Comparison of ENCODE assay signal across 8 mouse cellular contexts in the genomic region with DNA sequence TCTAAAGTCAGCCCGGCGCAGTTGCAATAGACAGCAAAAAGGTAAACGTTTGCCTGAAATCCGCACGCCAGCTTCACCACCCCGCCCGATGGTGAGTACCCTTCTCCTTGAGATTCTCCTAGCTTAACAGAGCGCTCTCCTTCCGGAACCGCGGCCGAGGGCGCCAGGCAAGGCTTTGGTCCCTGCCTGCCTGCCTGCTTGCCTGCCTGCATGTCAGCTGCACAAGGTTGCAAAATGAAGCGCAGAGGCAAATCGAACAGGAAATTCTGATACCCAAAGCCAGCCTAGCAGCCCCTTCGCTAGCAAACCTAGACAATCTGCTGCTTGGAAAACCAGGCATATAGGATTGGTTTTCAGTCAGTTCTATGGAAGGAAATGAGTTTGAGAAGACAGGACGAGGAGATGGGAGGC. TPM values are rescaled to one million over a fixed set of nuclear protein-coding genes. Genes with fewer than 3 reads are reported as not detected.
A peak's percentile ranks its signal among the peaks of the same experiment; 100 is the strongest.
DNase-seq lines count a peak whose midpoint lies in the region; ATAC-seq lines count a peak whose summit lies in the region.

No protein-coding gene starts in this region.

- H3K9ac ChIP-seq in forebrain, embryonic 16.5 days (replicated peaks; ENCODE audit: low read depth, low read length) = peak overlapping the region; percentile 64
- peak overlapping the region; percentile 62 for H3K9ac ChIP-seq in midbrain, embryonic 14.5 days (replicated peaks; ENCODE audit: low read length)

- no peaks in the 10 kb centered on the region; the same call in 1 of the 2 replicates for H3K9me3 ChIP-seq in erythroblast, embryonic 14.5 days (ENCODE audit: control insufficient read depth, low read length)
- H3K9me3 ChIP-seq in forebrain, embryonic 16.5 days (ENCODE audit: control insufficient read depth, low read length) = no peaks in the 10 kb centered on the region
- no peaks in the 10 kb centered on the region for H3K9me3 ChIP-seq in midbrain, embryonic 14.5 days (ENCODE audit: control insufficient read depth, low read length)

- ATAC-seq in erythroblast, adult 5-6 weeks (replicated peaks; ENCODE audit: low FRiP score, poor library complexity, severe bottlenecking) = no peak
- ATAC-seq in forebrain, embryonic 16.5 days = no peak
- no peak for ATAC-seq in midbrain, embryonic 14.5 days (ENCODE audit: low FRiP score, low TSS enrichment)

- peak overlapping the region; percentile 42 for H3K4me3 ChIP-seq in erythroblast, embryonic 14.5 days (replicated peaks)
- H3K4me3 ChIP-seq in forebrain, embryonic 16.5 days (replicated peaks; ENCODE audit: low read length) = peak overlapping the region; percentile 46
- peak overlapping the region; percentile 36 for H3K4me3 ChIP-seq in midbrain, embryonic 14.5 days (replicated peaks; ENCODE audit: low read depth, low read length)

- H3K4me2 ChIP-seq in forebrain, embryonic 16.5 days (ENCODE audit: low read length) = peak overlapping the region; percentile 43
- H3K4me2 ChIP-seq in midbrain, embryonic 14.5 days (ENCODE audit: low read length) = peak overlapping the region; percentile 78

- H3K27ac ChIP-seq in forebrain, embryonic 16.5 days (ENCODE audit: low read length) = peak overlapping the region; percentile 87
- H3K27ac ChIP-seq in midbrain, embryonic 14.5 days (replicated peaks; ENCODE audit: low read depth, low read length) = peak overlapping the region; percentile 86

- H3K36me3 ChIP-seq in erythroblast, embryonic 14.5 days (ENCODE audit: control insufficient read depth) = no peaks in the 10 kb centered on the region
- H3K36me3 ChIP-seq in forebrain, embryonic 16.5 days (ENCODE audit: control insufficient read depth, insufficient read depth) = no peaks in the 10 kb centered on the region
- H3K36me3 ChIP-seq in midbrain, embryonic 14.5 days (ENCODE audit: control insufficient read depth, insufficient read depth, low read length) = no peaks in the 10 kb centered on the region

- under 1% methylated on average over 17 of the region's 17 CpGs for WGBS in forebrain, embryonic 16.5 days
- WGBS in midbrain, embryonic 14.5 days = under 1% methylated on average over 17 of the region's 17 CpGs

- H3K4me1 ChIP-seq in erythroblast, embryonic 14.5 days (ENCODE audit: control insufficient read depth) = no peaks in the 10 kb centered on the region
- peaks cover 16% of the 10 kb centered on the region for H3K4me1 ChIP-seq in forebrain, embryonic 16.5 days (replicated peaks; ENCODE audit: control insufficient read depth, insufficient read depth, low read length)
- H3K4me1 ChIP-seq in midbrain, embryonic 14.5 days (ENCODE audit: control insufficient read depth, insufficient read depth, low read length) = no peaks in the 10 kb centered on the region

- peaks cover 97% of the 10 kb centered on the region for H3K27me3 ChIP-seq in erythroblast, embryonic 14.5 days (ENCODE audit: control insufficient read depth)
- H3K27me3 ChIP-seq in forebrain, embryonic 16.5 days (replicated peaks; ENCODE audit: control insufficient read depth, insufficient read depth, low read length) = peaks cover 46% of the 10 kb centered on the region
- H3K27me3 ChIP-seq in midbrain, embryonic 14.5 days (ENCODE audit: control insufficient read depth, insufficient read depth, low read length) = peaks cover 62% of the 10 kb centered on the region

- peak; percentile 27 for DNase-seq in R1 (ENCODE audit: low read depth, low spot score)
- peak; percentile 73 for DNase-seq in kidney, adult 9 months
- peak; percentile 63 for DNase-seq in midbrain, embryonic 14.5 days
- no peak for DNase-seq in thymus, postnatal 36 days
- DNase-seq in cerebellum, adult 11-12 months = no peak

RNA-seq across cellular contexts. Expression of a gene that starts 1.1 kb away (rescaled TPM):
- 0.15 TPM in 1 of 2 replicates, not detected in the other for polyA plus RNA-seq in erythroblast, embryonic 14.5 days (2012)
- total RNA-seq in erythroblast, adult 5-6 weeks (2015; ENCODE audit: low replicate concordance) = not detected in 2 replicates
- not detected in 2 replicates for total RNA-seq in erythroblast, adult 5-6 weeks (2017; ENCODE audit: low replicate concordance)
- 88.4 and 90.6 TPM in 2 replicates for polyA plus RNA-seq in forebrain, embryonic 16.5 days (2015; fragmentation: Nextera tagmentation; extraction: Ambion mirVana)
- 113 and 120 TPM in 2 replicates for polyA plus RNA-seq in midbrain, embryonic 14.5 days (2014; fragmentation: Nextera tagmentation; extraction: Ambion mirVana)

Comparison
In these comparisons a context has a peak if more than half of its experiments do, and no peak if none do; other contexts are left out.
1. DNase-seq: peak in R1 (single experiment), kidney, adult 9 months (single experiment) and midbrain, embryonic 14.5 days (single experiment); none in thymus, postnatal 36 days (0 of 2) and cerebellum, adult 11-12 months (single experiment).
2. RNA of a gene that starts 1.1 kb away (polyA plus RNA-seq): 113 to 120 TPM in midbrain, embryonic 14.5 days and 88.4 to 90.6 TPM in forebrain, embryonic 16.5 days; 0.15 TPM in erythroblast, embryonic 14.5 days; every median in the first group is over 10 times any median in the second.
3. Peak in every context shown above with its lines, with median percentiles within 50 percentile points of each other: H3K4me3 ChIP-seq.